Mouse (Mus musculus) T-cell, adult 2 months (primary cell): ENCODE results near the gene Ifit1bl2.
A peak's percentile ranks its signal among the peaks of the same experiment; 100 is the strongest.
"Not testable (repeated sequence)": the region's sequence is repeated elsewhere in the genome, so short reads cannot be mapped to it uniquely, and the experiment has no call there.

Experiments used
- DNase-seq: peaks from one replicate; pipeline ENCODE4 v3.0.0; 2022; ENCODE audit warnings: low spot score

The Ifit1bl2 gene

DNA sequence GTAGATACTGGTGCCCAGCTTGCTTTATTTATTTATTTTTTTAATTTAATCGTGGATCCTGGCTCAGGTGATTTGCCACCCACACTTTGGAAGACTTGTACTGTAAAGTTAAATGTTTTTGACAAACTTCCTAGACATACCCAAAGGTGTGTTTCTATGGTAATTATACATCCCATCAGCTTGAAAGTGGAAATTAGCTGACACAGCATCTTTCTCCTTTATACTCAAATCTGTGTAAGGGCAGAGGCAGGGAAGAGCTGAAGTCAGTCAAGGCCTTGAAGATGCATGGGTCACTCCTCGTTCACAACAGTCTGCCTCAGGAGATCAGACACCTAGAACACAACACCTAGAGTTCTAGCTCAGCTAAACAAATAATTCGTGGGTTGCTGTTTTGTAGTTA, 30.4 kb downstream of the Ifit1bl2 start:
- not testable (repeated sequence) for DNase-seq

GRCm38 (mm10) chr19:34607237-34608051, 33.1 kb downstream of the Ifit1bl2 start, which contains the start of gene Ifit3b:
Gene Ifit3b (plus strand): TSS chr19:34607970.
- DNase-seq = peak; percentile 46

- DNase-seq = no peak
These were observed 35.1 kb downstream of the Ifit1bl2 start for GRCm38 (mm10) chr19:34605472-34605871.

- DNase-seq = peak; percentile 54
These were observed 38.7 kb downstream of the Ifit1bl2 start, which contains the start of gene Ifit1bl1 for GRCm38 (mm10) chr19:34601888-34602287. Gene Ifit1bl1 (minus strand): TSS chr19:34601956.

DNA sequence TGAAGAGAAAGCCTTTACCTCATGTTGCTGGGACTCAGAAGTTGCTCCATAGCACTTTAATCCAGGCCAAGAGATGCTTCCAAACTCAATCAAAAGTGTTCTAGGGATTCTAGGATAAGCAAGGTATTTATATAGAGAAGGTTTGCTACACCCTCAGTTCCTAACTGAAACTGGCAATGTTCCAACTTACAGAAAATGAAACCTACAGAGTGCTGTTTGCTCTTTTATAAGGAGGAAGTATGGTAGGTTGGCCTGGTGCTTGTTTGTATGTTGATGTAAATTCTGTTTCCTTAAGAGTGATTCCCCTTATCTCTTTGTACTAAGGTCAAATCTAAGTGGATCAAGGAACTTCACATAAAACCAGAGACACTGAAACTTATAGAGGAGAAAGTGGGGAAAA, 41.3 kb downstream of the Ifit1bl2 start:
- DNase-seq = peak; percentile 43

GRCm38 (mm10) chr19:34598341-34598740, 42.2 kb downstream of the Ifit1bl2 start:
- no peak for DNase-seq

- DNase-seq = no peak
These were observed 43.7 kb downstream of the Ifit1bl2 start for GRCm38 (mm10) chr19:34596811-34597210.

GRCm38 (mm10) chr19:34594523-34594922, 46.0 kb downstream of the Ifit1bl2 start:
- DNase-seq = not testable (repeated sequence)

- DNase-seq = no peak
These were observed 47.1 kb downstream of the Ifit1bl2 start for GRCm38 (mm10) chr19:34593456-34593855.

GRCm38 (mm10) chr19:34588959-34589358, 51.6 kb downstream of the Ifit1bl2 start:
- DNase-seq = no peak

GRCm38 (mm10) chr19:34587898-34588692, 52.4 kb downstream of the Ifit1bl2 start:
- DNase-seq = peak; percentile 38

DNA sequence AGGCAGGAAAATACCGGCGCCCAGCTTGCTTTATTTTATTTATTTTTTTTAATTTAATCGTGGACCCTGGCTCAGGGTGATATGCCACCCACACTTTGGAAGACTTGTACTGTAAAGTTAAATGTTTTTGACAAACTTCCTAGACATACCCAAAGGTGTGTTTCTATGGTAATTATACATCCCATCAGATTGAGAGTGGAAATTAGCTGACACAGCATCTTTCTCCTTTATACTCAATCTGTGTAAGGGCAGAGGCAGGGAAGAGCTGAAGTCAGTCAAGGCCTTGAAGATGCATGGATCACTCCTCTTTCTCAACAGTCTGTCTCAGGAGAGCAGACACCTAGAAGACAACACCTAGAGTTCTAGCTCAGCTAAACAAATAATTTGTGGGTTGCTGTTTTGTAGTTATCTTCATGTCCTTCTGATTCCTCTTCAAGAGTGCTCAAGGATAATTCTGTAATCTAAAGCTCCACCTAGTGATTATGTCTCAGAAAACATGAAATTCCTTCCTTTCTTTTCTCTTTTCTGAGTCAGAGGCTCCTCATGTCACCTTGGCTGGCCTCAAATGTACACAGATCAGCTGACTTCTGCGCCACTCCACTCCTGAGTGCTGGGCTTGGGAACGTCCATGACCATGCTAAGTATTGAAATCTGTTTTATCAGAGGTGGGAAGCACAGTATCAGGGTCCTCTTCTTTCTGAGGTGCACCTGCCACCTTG, 54.6 kb downstream of the Ifit1bl2 start:
- DNase-seq = not testable (repeated sequence)

- DNase-seq = not testable (repeated sequence)
These were observed 57.3 kb downstream of the Ifit1bl2 start, which contains the start of gene Ifit3 for GRCm38 (mm10) chr19:34583126-34583766. Gene Ifit3 (plus strand): TSS chr19:34583531.

- not testable (repeated sequence) for DNase-seq
These were observed 57.8 kb downstream of the Ifit1bl2 start for GRCm38 (mm10) chr19:34582696-34583095.

DNA sequence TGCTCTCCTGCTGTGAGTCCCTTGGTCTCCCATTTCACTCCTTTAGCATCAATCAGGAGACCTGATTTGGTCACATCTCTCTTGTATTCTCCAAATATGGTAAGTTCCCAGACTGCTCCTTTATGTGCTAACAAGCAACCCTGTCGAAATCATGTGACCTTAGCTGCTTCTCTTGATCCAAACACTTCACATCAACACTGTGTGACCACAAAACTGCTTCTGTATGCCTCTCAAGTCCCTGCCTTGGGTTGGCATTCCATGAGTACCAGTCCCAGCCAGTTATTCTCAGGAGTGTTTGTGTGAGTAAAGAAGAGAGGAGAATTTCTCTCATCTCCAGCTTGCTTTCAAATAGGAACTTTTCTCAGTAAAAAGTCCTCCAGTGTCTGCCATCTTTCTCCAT, 63.4 kb downstream of the Ifit1bl2 start:
- no peak for DNase-seq

- DNase-seq = no peak
These were observed 66.9 kb downstream of the Ifit1bl2 start for GRCm38 (mm10) chr19:34573650-34574049.

DNA sequence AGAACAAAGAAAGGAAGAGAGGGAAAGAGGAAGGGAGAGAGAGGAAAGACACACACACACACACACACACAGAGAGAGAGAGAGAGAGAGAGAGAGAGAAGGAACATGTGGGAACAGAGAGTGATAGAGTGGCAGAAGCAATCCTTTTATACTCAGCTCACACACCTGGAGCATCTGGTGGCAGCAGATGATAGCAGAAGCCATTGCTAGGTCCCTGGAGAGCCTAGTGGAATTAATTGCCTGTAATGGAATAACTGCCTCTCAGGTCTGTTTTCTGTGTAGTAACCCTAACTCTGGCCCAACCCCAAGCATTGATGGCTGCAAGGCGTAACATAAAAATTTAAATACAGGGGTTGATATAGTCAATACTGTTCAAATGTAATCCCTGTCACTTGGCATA, 69.5 kb downstream of the Ifit1bl2 start:
- DNase-seq = no peak

GRCm38 (mm10) chr19:34569896-34570476, 70.6 kb downstream of the Ifit1bl2 start:
- peak; percentile 26 for DNase-seq

GRCm38 (mm10) chr19:34568988-34569895, 71.3 kb downstream of the Ifit1bl2 start:
- DNase-seq = no peak
